Mouse (Mus musculus) brain, adult 10 weeks (tissue): ENCODE data around the gene Mroh9. TPM values are rescaled to one million over a fixed set of nuclear protein-coding genes. Genes with fewer than 3 reads are reported as not detected.

Experiments
- polyA plus RNA-seq: library from polyadenylated mRNA; stranded (reverse); fragments of 350-450 nt; fragmentation: Illumina TruSeq; extraction: RNeasy Lipid Tissue Mini Kit (QIAGEN cat#74804); gene quantifications from one replicate; pipeline ENCODE4 v1.2.3, GENCODE M21; 2015; ENCODE audit warnings: low read depth, low replicate concordance

The Mroh9 gene
- polyA plus RNA-seq: not detected

GRCm38 (mm10) chr1:163085570-163085969 is at the start of gene Mroh9:
Gene Mroh9, minus strand, starts transcription at chr1:163085670.

GRCm38 (mm10) chr1:162984428-162984827 is 101.0 kb downstream of the Mroh9 start, which contains the start of gene Fmo3:
Gene Fmo3, minus strand, starts transcription at chr1:162984528.

Other genes starting within 250 kb of the Mroh9 start
- 9.8 TPM for gene Fmo1, start 219.1 kb downstream of the Mroh9 start, polyA plus RNA-seq
- gene Fmo2, start 186.9 kb downstream of the Mroh9 start, polyA plus RNA-seq: 1.1 TPM
- not detected for gene Fmo6, start 148.2 kb downstream of the Mroh9 start, polyA plus RNA-seq
- gene Fmo3, start 101.1 kb downstream of the Mroh9 start, polyA plus RNA-seq: not detected
- gene Prrx1, start 228.0 kb upstream of the Mroh9 start, polyA plus RNA-seq: 4.7 TPM